Mouse (Mus musculus): Measurements from ENCODE around the gene Acp7.

Gene Acp7

DNA sequence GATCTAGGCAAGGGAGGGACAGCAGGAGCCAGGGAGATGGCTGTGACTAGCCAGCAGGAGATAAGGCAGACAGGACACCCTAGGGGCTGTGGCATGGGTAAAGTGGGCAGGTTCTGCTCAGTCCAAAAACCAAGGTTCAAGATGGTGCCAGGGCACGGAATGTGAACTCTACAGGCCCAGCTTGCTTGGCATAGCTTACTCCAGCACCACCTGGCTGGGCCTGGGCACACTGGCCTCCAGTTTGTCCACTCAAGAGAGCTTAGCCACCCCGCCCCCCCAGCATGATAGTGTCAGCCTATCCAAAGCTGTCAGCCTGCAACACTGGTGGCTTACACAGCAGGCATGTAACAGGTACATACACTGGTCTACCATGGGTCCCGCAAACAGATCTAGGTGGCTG is 57.9 kb downstream of the Acp7 start:
- no peak for DNase-seq

DNA sequence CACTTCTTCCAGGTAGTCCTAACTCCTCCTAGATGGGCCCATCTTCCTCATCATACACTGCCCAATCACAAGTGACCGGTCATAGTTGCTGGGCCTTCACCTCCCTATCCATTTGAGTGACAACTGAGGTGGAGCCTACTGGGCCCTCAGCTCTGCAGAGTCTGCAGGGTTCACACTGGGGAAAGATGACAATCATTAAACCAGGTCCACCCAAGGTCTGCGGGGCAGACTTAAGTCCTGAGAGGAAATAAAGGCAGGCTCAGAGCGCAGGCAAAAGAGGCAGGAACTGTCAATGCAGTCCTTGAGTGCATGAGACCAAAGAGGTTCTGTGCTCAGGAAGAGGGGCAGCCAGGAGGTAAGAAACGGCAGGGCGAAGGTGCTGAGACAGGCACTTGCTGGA is 58.4 kb downstream of the Acp7 start:
- peak; percentile 81 for DNase-seq

DNA sequence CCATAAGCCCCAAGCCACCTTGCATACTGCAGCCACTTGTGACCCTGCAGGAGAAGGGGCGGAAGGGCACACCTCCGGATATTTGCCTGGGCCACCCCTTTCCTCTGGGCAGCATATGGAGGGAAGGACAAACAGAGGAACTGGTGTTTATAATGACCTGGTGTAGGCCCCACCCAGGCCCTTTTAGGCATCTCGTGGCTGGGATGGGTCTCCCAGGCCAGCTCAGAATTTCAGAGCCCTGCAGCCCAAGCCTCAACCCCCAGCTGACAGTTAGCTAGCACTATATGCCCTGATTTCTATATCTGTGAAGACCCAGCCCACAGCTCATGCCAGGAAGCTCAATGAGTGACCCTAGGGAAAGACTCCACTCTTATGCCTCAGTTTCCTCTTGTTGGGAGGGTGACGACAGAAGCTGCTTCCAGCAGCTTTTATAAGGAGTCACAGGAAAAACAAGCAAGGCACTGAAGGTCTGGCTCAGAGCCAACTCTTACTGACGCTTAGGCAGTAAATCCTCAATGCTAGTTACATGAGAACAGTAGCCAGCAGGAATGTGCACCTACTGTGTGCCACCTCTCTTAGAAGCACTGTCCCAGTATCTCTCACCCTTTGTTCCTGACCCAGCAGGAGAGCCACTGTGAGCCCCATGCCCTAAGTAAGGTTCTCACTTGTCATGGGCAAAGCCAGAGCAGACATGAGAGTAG is 60.0 kb downstream of the Acp7 start:
- no peak for DNase-seq

DNA sequence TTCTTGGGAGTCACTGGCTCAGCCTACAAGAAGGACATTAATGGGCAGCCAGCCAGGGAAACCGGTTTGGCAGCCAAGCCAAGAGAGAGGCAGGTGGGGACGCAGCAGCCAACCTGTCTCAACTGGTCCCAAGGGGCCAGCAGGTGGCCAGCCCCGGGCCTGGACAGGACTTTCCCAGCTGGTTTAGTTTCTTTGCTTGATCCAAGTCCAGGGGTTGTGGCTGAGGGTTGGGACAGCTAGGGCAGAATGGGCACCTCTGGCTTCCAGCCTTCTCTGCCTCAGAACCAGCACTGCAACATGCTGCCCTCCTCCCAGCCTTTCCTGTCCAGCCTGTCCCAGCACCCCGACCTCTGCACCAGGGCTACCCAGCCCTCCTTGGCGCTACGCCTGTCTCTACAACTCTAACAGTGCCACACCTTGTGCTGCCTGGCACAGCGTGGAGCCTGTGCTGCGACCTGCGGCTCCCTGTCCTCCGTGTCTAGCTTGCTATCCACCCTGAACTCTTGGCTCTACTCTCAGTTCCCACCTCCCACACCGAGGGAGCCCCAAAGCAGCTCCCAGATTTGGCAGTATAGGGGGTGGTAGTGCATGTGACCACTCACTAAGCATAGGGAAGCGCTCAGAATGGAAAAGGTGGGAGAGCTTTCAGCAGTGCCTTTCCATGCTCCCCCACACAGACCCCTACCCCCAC is 60.7 kb downstream of the Acp7 start:
- peak; percentile 96 for DNase-seq

DNA sequence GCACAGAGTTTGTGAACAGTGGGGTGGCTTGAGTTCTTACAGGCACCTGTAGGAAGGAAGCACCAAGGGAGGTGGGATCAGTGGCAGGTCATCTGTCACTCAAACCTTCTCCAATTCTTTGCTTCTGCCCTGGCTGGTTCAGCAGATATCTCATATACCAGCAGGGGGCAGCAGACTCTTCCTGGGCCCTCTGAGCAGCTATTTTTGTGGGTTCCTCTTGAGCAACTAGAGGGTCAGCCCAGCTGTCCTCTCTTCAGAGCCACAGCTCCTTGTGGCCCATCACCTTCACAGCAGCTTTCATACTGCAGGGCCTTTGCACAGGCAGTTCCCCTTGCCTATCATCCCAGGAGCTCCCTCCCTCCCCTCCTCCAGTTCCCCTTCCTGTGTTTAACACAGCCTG is 62.9 kb downstream of the Acp7 start:
- DNase-seq, result peak; percentile 78

DNA sequence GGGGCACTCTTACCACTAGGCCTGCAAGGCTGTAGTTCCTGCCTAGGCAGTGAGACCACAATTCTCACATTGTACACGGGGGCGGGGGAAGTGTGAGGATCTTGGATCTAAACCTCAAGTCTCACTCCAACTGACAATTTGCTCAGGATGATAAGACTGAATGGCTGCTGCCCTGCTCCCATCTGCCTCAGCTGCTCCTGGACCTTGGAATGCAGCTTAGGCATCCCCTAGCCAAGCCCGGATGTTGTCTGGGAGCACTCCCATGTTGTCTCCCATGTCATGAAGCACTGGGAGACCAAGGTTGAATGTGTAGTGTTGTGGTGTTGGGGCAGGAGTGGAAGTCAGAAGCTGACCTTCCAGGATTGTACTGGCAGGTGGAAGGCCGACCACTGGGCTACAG is 63.6 kb downstream of the Acp7 start:
- no peak for DNase-seq

DNA sequence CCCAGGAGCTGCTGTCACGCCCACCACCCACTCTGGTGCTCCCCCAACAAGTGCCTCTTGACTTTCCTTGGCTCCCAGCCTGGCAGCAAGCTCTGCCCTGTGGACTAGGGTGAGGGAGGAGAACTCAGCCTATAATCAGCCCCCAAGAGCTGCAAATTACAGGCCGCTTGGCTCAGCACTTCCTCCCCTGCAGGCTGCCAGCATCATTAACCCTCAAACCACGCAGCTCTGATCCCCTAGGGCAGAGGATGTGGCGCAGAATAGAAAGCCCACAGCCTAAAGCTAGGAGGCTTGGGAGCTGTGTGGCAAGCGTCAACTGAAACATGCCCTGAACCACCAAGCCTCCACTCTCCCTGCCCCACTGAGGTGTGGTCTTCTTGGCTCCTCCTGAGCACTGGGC is 65.7 kb downstream of the Acp7 start:
- no peak for DNase-seq

DNA sequence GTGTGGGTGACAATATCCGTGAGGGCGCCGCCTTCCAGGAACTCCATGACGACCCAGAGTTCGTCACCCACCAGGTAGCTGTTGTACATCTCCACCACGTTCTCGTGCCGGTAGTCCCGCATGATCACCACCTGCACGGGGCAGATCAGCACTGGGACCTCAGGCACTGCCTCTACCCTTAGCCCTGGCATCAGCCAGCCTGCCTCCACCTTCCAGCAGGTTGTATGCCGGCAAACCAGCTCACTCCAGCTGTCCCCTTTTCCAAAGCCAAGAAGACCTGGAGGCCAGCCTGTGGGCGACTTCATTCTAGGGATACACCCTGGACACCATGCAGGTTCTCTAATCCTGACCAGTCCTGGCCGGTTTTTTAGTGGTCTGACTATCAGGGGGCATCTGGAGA is 68.2 kb downstream of the Acp7 start:
- DNase-seq, result no peak

DNA sequence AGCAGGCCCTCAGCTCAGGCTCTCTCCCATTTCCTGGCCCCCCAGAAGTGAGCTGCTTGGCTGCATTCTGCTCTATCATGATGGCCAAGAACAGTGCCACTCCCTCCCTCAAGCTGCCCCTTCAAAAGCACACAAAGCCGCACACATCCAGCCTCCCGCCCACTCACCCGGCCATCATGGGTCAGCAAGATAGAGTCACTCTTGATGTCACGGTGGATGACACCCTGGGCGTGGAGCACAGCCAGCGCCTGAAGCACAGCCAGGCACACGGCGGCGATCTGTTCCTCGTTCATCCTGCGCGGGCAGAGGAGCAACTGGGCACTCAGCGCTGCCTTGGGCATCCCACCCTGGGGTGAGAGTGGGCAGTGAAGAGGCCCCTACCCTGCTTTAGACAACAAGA is 68.8 kb downstream of the Acp7 start:
- DNase-seq, result no peak

DNA sequence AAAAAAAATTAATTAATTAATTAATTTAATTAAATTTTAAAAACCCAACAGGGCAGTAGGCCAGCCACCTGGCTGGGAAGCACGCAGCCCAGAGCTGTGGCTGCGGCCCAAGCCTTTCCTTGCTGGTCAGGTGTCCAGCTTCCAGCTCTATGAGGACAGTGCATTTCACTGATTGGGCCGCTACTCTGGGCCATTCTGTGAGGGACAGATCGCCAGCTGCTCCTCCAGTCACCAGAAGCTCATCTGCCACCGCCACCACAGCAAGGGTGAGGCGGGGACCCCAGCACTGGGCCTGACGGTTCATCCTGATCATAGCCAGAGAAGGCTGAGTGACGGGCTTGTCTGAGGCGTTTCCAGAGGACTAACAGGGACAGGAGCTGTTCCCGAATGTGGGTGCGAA is 69.2 kb downstream of the Acp7 start:
- DNase-seq, result no peak

DNA sequence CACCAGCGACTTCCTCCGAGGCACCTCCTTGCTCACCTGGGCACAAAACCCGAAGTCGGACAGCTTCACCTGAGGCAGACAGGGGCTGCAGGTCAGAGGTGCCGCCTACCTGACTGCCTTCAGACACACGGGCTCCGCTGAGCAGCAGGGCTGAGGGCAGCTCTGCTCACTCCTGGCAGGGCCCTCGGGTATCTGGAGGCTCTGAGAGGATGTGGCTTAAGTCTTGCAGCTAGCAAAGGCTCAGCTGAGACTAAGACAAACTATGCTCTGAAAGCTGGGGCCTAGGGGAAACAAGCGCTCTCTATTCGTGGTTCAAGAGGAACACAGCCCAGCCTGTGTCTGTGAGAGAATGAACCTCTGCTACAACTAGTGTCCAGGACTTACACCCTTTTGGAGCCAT is 70.3 kb downstream of the Acp7 start:
- no peak for DNase-seq

DNA sequence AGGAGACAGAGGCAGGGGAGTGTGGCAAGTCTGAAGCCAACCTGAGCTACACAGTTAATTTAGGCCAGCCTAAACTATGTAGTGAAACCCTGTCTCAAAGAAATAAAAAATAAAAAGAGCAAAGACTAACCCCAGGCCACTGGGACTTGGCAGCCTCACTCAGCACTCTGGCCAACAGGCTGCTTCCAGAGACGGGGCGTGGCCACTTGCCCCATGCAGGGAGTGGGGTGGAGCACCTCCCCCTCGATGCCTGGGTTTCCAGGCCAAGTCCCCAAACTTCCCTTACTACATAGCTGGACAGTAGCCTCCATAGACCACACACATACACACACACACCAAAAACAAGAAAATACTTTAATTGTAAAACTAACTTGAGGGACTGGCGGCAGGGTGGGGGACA is 72.6 kb downstream of the Acp7 start:
- DNase-seq, result peak; percentile 84

DNA sequence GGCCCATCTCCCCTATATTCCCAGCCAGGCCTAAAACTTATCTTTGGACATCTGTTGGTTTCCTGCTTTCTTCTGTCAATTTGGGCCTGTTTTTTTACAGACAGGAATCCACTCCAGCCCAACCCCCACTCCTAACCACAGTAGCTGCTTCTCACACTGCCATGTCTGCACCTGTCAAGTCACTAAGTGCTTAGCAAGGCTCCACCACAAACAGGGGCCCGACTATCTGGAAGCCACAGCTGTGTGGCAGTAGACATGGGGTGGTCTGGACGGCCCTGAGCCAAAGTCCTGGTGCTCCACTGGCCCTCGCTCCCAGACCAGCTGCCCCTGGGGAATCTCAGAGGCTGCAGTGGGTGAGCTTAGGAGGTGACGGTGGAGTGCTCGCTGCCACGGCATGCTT is 73.4 kb downstream of the Acp7 start:
- DNase-seq, result no peak

All from kidney, adult 9 months (tissue).